Mouse (Mus musculus): ENCODE results near the gene Fli1.

- no peak for TF ChIP-seq CTCF (IDR thresholded peaks at IDR 0.05; ENCODE audit: low read depth, low read length)
- TF ChIP-seq GATA1 (IDR thresholded peaks at IDR 0.05; ENCODE audit: borderline replicate concordance, low read length) = no peak
Measured at GRCm38 (mm10) chr9:32489315-32489714, 53.3 kb downstream of the Fli1 start.
